Mouse (Mus musculus) spleen, embryonic (tissue): ENCODE measurements around the gene St7l.

Experiments
- CTCF ChIA-PET: fragments of 350-600 bp; sonication (Branson Sonifier 250); formaldehyde crosslinking; loops from one replicate; lab custom pipeline; 2022; lab: Charles Lee

The St7l gene

DNA sequence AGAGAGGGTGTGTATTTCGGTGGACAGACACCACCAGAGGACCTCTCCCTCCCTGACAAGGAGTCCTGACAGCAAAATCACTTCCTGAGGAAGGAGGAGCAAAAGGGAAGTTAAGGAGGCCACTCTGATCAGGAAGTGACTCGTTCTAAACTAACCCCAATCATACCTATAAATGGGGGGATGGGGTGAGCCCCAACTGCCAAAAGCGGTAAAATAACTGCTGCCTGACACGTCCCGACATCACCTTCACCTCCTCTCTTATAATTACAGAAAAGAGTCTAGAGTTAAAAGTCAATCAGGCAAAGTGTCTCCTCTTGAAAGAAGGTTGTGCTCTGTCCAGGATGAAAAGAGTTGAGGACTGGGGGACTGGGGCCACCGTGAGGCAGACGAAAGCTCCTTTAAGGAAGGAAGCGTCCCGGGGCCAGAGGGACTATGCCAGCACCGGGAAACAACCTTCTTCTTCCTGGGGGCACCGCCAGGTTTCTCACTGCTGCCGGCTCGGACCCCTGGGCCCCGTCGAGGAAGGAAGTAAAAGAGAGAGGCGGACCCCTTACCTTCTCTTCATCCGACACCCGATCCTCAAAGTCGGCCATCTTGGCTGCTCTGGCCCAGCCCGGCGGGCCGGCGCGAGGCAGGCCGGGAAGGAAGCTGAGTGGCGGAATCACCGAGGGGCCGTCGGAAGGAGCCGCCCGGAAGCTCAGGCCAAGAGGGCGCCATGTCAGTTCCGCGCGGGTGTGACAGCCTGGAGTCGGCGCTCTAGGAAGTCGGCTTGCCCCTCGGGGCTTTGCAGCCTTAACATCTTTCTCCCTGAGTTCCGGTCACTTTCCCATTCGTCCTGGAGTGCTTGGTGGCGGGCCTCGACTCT lies at the start of gene St7l, which contains the start of gene Capza1:
TSS of gene St7l (plus strand) at position 220 of the 865 bp plus-strand sequence.
TSS of gene Capza1 (minus strand) at position 720 of the 865 bp plus-strand sequence.
- CTCF ChIA-PET, result interaction anchor here (0.6 to 1.1 kb wide), 2 partner anchors 8 to 1858 kb away, joined by 3 read pairs; no protein-coding TSS in a partner anchor

DNA sequence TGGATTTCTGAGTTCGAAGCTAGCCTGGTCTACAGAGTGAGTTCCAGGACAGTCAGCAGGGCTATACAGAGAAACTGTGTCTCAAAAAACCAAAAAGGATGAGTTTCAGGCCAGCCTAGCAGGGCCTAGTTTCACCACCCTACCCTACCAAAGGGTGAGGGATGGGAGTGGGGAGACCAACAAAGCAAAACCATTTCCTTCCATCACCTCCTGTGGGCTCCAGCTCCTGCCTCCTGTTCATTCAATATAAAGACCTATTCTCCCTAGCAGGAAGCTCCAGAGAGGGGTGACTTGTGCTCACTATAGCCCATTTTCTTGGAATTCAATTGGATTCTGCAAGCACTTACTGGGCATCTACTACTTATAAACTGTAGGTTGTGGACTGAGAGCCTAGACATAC lies 49.1 kb upstream of the St7l start:
- CTCF ChIA-PET, result no interaction called here

DNA sequence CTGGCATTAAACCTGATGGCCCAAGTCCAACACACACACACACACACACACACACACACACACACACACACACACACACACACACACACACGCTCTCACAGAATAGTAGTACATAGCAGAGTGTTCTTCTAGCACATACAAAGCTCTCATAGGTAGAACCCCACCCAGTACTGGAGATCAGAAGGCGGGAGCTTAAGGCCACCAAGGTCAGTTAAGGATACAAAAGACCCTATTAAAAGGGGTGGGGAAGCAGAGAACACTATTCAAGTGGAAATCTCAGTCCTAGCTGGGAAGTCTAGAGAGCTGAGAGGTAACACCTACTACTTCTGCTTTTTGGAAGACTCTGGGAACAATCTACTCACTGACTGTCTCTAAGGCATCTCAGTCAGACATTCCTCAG lies 48.5 kb upstream of the St7l start:
- CTCF ChIA-PET, result no interaction called here

DNA sequence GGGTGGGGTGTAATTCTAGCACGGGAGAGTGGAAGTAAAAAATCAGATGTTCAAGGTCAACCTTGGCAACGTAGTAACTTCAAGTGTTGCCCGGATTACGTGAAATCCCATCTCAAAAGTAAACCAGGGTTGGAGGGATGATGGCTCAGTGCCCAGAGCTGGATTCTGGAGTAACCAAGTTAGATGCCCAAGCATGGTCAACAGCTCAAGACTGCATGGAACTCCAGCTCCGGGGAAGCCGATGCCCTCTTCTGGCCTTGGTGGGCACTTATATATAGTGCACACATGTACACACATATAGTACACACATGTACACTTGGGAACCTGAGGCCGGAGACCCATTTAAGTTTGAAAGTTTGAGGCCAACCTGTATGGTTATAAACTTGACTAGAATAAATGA lies 47.7 kb upstream of the St7l start:
- CTCF ChIA-PET, result no interaction called here

DNA sequence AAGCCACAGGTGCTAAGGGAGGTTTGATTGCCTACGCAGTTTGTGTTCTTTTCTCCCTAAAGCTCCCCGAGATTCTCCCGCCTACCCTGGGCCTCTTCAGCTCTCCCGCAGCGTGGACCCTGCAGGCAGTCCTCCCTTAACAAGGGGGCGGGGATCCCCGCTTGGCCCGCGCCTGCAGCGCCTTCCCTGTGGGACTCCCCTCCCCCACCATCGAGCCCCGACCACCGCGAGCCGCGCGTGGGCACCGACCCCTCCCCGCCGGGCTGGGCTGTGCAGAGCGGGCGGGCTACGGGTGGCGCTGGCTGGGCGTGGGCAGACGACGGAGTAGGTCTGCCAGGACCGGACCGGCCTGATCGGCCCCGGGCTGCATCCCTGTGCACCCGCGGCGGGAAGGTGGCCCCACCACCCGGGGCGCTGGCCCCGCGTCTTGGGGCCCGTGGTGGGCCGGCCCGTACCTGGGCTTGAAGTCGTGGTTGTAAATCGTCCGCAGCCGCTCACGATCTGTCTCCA lies 46.3 kb upstream of the St7l start:
- CTCF ChIA-PET, result no interaction called here

DNA sequence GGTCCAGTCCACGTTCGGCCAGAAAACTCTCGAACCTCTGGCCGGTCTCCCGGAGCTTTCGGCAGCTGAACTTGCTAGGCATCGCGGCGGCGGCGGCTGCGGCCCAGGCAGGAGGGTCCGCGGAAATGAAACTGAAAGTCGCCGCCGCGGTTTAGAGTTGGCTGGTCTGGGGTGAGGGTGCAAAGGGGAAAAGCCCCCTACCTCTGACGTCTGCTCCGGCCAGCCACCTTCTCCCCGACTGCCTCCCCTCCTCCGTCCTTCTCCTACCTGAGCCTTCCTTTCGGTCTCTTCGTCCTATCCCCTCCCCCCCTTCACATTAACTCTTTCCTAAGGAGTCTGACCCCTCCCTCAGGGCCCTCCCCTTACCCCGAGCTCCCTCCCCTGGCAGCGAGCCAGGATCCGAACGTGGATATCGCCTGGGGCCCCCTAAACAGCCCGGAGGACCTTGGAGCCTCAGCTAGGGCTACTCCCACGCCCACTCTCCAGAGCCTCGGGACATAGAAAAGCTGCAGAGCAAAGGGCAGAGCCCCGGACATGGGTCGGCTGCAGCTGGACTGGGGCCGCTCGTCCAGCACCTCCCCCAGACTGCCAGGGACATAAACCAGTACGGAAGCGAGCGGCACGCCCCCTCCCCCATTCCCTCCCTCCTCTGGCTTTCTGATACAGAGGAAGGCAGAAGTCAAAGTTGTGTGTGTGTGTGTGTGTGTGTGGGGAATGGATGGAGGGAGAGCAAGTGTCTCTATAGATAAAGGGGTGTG lies 45.6 kb upstream of the St7l start, which contains the start of gene Mov10:
TSS of gene Mov10 (minus strand) at position 573 of the 758 bp plus-strand sequence.
- CTCF ChIA-PET, result interaction anchor here (0.7 kb wide), 1 partner anchor 43 kb away, joined by 8 read pairs; no protein-coding TSS in a partner anchor

DNA sequence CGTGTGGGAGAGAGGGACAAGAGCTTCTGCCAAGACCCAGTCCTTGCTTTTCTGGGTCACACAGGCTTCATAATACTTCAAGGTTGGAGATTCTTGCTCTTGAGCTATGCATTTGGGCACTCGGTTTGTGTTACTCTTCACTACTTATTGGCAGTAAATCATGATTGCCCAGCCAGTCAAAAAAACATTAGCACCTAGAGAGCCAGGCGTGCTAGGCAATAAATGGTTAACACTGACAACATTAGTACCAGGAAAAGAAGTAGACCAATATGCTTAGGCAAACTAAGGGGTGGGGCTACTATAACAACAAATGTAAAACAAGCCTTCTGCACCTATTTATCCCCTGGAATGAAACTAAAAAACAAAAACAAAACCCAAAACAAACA lies 45.1 kb upstream of the St7l start:
- CTCF ChIA-PET, result interaction anchor here (0.7 kb wide), 1 partner anchor 43 kb away, joined by 8 read pairs; no protein-coding TSS in a partner anchor

DNA sequence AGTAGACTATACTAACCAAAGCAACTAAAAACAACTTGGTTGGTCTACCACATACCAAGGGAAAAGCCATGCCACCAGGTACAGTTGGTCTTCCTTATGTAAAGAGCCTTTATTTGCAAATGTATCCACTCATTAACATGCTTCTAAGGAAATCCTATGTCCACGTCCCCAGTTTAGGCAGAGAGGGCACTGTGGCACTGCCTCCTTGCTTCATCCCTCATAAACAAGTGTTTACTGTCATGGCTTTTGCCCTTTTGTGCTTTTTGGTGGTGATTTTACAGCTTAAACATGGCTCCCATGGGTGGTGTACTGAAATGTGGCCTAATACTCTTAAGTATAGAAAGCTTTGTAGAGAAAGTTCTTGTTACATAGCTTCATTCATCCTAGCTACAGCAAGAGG lies 43.4 kb upstream of the St7l start:
- CTCF ChIA-PET, result no interaction called here

DNA sequence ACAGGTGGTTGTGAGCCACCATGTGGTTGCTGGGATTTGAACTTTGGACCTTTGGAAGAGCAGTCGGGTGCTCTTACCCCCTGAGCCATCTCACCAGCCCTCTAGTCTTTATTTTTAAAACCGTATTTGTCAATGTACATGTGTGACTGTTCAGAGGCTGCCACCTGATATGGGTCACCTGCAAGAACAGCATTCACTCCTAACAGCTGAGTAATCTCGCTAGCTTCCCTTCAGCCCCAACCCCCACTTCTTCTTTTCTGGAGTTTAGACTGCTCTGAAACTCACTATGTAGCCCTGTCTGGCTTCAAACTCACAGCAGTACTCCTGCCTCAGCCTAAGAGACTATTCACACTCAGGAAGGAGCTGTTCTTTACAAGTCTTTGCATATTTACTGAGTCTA lies 41.4 kb upstream of the St7l start:
- CTCF ChIA-PET, result no interaction called here

DNA sequence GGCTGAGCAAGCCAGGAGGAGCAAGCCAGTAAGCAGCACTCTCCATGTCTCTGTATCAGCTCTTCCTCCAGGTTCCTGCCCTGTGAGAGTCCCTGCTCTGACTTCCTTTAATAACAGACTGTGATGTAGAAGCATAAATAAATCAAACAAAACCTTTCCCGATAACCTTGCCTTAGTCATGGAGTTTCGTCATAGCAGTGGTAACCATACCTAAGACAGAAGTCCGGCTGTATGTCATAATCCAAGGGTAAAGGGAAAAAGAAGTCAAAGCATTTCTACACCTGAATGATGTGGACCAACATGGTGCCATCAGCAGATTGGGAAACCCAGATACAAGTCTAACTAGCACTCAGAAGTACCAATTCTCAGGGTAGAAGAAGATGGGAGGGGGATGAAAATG lies 28.0 kb upstream of the St7l start:
- CTCF ChIA-PET, result no interaction called here

DNA sequence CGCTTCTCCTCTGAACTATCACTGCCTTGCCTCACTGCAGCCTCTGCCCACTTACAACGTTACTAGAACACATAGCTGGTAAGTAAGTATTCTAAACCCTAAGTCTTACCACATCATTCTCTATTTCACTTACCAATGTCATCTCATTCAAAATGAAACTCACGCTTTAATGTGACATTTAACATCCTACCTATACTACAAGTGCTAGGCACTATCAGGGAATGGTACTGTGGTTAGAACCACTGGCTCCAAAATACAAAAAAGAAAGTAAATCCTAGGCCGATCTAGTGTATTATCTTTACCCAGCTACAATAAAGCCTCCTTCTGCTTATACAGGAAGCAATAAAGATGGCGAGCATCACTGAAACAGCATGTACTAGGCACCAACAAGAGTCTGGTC lies 22.8 kb upstream of the St7l start:
- CTCF ChIA-PET, result no interaction called here

DNA sequence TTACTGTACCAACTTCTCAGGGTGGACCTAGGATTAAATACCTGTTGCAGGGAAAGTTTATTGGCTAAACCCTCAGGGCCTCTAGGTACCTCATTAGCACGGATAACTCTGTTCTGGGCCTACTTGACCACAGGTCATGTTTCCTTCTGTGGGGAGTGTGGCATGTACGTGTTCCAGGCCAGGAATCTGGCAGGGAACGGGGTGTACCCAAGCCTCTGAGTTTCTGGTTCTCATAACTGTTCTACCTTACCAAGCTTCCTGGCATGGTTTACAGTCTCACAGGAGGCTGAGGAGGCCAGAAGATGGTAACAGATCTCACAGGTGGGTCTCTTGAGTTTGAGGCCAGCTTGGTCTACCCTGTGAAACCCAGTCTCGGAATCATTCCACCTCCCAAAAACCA lies 17.2 kb upstream of the St7l start:
- CTCF ChIA-PET, result no interaction called here

DNA sequence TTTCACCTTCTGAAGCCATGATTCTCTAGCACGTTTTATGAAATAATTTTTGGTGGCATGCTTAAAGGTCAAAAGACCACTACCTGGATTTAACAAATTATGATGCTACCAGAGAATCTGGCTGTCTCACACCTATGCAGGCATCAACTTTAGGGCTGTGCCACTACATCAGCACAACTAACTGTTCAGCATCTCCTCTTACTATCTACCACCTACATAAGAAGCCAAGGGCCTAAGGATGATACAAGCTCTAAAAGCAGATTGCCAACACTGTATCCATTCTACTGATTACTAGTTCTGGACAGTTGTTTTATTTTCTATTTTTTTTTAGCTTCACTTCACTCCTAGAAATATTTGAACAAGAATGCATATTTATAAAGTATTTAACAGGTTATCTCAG lies 9.3 kb upstream of the St7l start:
- CTCF ChIA-PET, result interaction anchor here (0.6 kb wide), 1 partner anchor 9 kb away, joined by 4 read pairs; no protein-coding TSS in a partner anchor

DNA sequence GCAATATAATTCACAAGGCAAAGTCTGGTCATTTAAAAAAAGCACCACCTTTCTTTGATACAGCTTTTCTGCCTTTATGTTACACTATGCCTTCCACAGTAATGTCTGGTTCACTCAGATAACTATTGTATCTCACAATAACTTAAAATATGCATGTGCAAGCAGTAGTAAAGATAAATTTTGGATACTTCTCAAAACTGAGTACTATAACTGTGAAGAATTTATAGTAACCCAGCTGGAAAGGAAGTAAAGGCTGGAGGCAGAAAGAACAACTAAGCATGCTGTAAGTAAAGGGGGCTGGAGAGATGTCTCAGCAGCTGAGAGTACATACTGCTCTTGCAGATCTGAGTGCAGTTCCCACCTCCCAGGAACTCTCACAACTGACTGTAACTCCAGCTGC lies 8.9 kb upstream of the St7l start:
- CTCF ChIA-PET, result interaction anchor here (0.6 kb wide), 1 partner anchor 8 kb away, joined by 4 read pairs; no protein-coding TSS in a partner anchor

DNA sequence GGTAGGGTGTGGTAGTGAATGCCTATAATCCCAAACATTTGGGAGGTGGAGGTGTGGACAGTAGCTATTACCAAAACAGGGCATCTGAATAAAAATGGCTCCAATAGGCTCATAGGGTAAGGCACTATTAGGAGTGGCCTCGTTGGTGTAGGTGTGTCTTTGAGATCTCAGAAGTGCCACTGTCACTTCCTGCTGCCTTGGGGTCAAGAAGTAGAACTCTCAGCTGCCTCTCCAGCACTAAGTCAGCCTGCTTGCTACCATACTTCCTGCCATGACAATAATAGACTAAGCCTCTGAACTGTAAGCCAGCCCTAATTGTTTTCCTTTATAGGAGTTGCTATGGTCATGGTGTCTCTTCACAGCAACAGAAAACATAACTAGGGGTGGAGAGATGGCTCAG lies 7.7 kb upstream of the St7l start:
- CTCF ChIA-PET, result interaction anchor here (0.7 to 0.9 kb wide), 2 partner anchors 8 to 1468 kb away, joined by 3 to 7 read pairs; partner anchors contain the start of genes Capza1 and St7l

DNA sequence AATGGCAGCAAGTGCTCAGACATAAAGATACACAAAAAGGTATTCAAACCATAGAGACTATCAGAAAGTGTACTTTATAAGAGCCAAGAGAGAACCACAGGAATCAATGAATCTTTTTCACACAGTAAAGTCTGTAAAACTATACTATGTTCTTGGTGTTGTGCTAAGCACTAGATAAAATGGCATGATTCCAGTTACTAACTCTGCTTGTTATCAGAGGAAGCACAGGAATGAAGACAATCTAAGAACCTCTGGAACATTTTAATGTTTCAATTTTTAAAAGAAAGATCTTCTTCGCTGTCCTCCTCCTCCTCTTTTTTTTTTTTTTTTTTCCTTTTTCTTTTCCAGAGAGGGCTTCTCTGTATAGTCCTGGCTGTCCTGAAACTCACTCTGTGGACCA lies 5.2 kb upstream of the St7l start:
- CTCF ChIA-PET, result no interaction called here

DNA sequence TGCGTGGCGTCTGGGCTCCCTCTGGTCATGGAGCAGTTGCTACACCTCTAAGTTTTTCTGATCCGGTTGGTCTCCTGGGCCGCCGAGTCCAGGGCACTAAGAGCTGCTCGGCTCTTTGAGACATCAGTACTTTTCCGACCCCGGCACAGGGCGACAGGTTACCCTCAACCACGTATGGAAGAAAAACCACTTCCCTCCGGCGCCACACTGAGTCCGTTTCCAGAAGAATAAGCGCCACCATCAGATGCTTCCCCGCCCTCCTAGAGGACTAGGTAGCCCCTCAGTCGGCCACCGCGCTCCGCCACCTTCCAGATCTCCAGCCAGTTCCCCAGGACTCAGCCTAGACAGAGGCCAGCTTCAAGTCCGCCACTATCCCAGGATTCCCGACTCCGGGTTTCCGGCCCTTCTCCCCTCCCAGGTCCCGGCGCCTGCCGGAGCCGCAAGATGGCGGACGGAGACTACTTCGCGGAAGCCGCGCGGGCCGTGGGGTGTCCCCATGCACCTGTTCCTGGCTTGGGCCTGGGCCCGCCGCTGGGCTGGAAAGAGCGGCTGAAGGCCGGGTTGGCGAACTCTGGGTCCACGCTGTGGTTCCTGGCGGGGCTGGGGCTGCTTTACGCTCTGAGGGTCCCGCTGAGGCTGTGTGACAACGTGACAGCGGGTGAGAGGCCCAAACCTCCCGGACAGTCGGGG lies 991 bp downstream of the St7l start:
- CTCF ChIA-PET, result interaction anchor here (0.6 to 1.1 kb wide), 2 partner anchors 9 to 1857 kb away, joined by 3 read pairs; no protein-coding TSS in a partner anchor

DNA sequence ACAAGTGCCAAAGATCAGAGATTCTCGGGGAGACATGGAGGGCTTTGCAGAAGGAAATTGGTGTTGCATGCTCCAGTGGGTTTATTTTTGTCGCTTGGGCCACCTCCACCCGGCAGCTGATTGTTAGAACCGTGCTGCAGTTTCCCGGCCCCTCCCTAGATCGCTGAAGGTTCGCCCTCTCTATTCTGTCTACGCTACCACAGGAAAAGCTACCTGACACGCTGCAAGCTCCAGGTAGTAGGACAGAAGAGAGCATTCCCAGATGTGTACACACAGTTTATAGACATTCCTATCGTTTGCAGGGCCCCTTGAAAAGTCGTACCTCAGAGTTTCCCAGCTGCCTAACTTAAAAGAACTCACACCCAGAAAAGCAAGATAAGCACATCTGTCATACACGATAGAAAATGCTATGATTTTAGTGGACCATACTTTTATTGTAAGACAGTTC lies 1.6 kb downstream of the St7l start:
- CTCF ChIA-PET, result interaction anchor here (0.6 kb wide), 1 partner anchor 35 kb away, joined by 8 read pairs; no protein-coding TSS in a partner anchor

DNA sequence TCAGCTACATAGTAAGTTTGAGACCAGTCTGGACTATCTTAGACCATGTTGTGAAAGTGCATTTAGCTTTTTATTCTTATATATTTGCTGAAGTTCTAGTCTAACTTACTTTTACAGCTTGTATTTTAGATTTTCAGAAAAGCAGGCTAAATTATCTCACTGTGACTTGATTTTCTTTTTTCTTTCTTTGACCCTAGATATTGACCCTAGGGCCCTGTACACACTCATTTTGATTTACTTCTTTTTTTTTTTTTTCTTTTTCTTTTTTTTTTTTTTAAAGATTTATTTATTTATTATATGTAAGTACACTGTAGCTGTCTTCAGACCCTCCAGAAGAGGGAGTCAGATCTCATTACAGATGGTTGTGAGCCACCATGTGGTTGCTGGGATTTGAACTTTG lies 2.9 kb downstream of the St7l start:
- CTCF ChIA-PET, result interaction anchor here (0.7 kb wide), 1 partner anchor 81 kb away, joined by 7 read pairs; no protein-coding TSS in a partner anchor

DNA sequence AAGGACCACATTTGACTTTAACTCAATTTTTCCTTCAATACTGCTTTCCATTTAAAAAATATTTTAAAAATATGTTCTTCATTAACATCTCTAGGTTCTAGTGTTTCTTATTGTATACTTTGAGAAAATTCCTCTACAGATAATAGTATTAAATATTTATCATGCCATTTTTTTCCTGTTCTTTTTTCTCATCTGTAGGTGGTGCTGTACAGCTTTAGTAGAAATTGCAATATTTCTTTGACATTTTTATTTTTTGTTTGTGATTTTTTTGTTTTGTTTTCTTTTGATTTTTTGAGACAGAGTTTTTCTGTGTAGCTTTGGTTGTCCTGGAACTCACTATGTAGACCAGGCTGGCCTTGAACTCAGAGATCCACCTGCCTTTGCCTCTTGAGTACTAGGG lies 5.8 kb downstream of the St7l start:
- CTCF ChIA-PET, result no interaction called here

DNA sequence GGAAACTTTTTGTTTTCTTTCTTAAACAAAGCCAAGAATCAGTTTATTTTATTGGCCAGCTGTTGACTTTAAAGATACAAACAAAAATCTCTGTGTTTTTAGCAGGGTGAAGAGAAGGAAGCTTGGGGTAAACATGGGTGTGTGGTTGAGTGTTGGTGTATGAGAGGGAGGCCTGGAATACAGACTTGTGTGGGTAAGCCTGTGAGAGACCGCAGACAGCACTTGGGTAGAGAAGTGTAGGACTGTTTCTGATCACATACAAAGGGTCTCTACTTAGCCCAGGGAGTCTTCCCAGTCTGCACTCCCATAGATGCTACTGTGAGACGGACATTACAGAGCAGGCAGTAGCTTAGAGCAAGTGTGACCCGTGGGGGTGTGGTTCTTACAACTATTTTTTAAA lies 24.8 kb downstream of the St7l start:
- CTCF ChIA-PET, result no interaction called here
